Mouse (Mus musculus): ENCODE measurements at regions not wholly inside any gene's neighbourhood (a gene's known extent, or its start where the extent isn't known, plus 50 kb on each side); places are given as distances from the start of the nearest gene placed in this dataset.

DNA sequence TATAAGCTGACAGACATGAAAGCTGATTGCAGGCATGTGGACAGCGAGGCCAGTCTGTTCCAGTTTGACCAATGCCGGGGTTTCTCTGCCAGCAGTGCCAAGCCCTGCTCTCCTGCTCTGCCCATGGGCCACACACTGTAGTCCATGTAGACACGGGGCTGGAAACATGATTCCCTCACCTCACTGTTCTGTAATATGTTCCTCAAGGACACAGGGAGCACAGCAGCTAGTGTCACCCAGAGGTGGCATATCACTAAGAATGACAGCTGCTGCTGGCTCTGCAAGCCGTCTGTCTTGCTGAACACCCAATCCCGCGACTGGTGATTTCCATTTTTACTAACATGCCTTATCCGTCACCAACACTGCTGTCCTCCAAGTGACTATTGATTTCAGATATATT lies 339.9 kb downstream of the Lpin1 start:
- no peak for ATAC-seq (ENCODE audit: poor library complexity, severe bottlenecking)

DNA sequence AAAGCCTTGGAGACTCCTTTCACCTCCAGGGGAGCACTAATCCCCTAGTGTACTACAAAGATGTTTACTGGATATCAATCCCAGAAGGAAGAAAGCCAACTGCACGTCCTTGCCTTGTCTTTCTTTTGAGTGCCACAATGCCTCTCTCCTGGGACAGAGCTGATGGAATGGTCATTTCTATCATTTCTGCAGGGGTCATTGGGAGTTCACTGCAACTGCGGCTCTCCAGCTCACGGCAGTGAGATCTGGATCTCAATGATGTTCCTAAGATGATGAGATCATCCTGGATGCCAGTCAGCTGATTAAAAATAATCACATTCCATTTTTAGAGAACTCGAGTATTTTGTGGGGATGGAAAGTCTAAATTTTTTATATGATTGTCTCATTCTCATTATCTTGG lies 341.1 kb downstream of the Lpin1 start:
- no peak for ATAC-seq (ENCODE audit: poor library complexity, severe bottlenecking)

GRCm38 (mm10) chr12:16268621-16269165 lies 342.1 kb downstream of the Lpin1 start:
- no peak for ATAC-seq (ENCODE audit: poor library complexity, severe bottlenecking)

- no peak for ATAC-seq (ENCODE audit: poor library complexity, severe bottlenecking)
Measured at GRCm38 (mm10) chr12:16261465-16261864, 349.3 kb downstream of the Lpin1 start.

DNA sequence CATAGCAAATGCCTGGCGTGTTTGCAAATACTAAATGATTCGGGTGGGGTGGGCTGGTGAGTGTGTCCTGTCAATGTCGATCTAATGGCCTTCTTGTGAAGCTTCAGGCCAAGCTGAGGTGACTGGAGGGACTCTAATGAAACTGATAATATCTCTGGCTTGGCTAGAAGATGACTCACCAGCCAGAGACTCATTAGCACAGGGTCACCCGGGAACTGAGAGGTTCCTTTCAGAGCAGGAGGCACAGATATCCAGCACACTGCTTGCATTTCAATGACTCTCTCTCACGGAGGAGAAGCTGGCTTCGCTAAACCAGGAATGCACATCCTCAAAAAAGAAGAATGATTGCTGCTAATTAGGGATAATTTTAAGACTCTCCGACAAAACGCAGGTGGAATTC lies 349.8 kb downstream of the Lpin1 start:
- ATAC-seq (ENCODE audit: poor library complexity, severe bottlenecking) = no peak

GRCm38 (mm10) chr12:16260501-16260900 lies 350.3 kb downstream of the Lpin1 start:
- ATAC-seq (ENCODE audit: poor library complexity, severe bottlenecking) = no peak

- no peak for ATAC-seq (ENCODE audit: poor library complexity, severe bottlenecking)
Measured at GRCm38 (mm10) chr12:16250621-16251020, 360.1 kb downstream of the Lpin1 start.

DNA sequence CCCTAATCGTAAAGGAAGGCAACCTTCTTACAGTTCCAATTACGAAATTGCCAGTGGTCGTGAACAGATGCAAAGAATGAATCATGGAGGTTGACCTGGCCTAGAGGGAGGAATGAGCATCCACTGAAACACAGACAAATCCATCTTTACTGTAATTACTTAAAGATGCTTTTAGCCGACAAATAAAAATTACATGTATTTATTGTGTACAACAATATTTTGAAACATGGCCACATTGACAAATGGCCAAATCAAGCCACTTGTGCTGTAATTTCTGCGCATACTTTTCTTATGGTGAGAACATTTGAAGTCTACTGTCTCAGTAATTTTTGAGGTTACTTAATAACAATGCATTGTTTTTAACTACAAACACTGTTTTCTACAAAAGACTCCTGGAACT lies 360.7 kb downstream of the Lpin1 start:
- no peak for ATAC-seq (ENCODE audit: poor library complexity, severe bottlenecking)

- ATAC-seq (ENCODE audit: poor library complexity, severe bottlenecking) = no peak
Measured at GRCm38 (mm10) chr12:16239792-16240191, 371.0 kb downstream of the Lpin1 start.

- no peak for ATAC-seq (ENCODE audit: poor library complexity, severe bottlenecking)
Measured at GRCm38 (mm10) chr12:16237498-16237897, 373.3 kb downstream of the Lpin1 start.

GRCm38 (mm10) chr12:16233559-16233958 lies 377.2 kb downstream of the Lpin1 start:
- no peak for ATAC-seq (ENCODE audit: poor library complexity, severe bottlenecking)

GRCm38 (mm10) chr12:16232828-16233227 lies 377.9 kb downstream of the Lpin1 start:
- ATAC-seq (ENCODE audit: poor library complexity, severe bottlenecking) = no peak

DNA sequence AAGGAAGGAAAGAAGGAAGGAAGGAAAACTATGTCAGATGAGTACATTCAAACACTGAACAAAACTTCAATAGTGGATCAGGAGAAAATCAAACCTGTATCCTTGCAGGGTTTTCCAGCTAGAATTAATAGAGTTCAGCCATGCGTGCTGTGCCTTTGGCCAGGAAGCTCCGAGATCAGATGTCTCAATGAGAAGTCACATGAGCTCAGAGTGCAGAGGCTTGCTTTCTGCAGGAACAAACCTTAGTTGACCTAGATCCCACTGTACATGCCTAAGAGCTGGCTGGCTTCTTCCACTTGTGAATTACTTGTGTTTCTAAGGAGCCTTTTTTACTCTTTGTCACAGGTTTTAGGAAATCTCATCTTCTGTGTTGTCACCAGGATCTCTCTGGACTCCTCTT lies 378.7 kb downstream of the Lpin1 start:
- no peak for ATAC-seq (ENCODE audit: poor library complexity, severe bottlenecking)

DNA sequence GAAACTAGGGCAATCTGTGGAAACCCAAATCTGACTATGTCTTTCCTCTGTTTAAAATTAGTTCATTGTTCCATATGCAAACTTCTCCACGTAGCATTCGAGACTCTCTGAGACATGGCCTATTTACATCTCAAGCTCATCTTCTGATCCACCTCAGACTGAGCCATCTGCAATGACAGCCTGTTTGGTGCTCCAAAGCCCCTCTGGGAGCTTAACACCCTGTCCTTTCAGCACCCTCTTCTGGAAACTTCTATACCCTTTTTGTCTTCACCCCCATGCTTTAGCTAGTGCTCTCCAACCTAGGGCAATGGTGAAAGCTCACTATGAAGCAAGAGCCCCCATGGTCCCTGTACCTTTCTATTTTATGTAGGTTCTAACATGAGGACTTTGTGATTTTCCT lies 379.7 kb downstream of the Lpin1 start:
- ATAC-seq (ENCODE audit: poor library complexity, severe bottlenecking) = no peak

DNA sequence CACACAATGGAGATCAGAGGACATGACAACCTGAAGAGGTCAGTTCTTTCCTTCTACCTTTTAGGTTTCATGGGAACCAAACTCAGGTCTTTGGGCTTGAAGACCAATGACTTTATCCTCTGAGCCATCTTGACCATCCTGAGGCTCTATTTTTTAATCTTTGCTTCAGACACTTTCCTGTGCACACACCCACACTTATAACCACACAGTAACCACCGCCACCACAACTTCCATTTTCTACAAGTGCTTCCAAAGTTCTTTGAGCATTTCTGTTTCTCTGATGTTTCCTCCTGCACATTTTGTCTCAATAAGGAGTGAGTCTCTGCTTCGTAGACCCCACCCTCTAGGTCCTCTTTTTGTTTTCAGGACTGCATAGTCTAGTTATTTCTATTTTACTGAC lies 385.3 kb downstream of the Lpin1 start:
- peak; percentile 45 for ATAC-seq (ENCODE audit: poor library complexity, severe bottlenecking)

DNA sequence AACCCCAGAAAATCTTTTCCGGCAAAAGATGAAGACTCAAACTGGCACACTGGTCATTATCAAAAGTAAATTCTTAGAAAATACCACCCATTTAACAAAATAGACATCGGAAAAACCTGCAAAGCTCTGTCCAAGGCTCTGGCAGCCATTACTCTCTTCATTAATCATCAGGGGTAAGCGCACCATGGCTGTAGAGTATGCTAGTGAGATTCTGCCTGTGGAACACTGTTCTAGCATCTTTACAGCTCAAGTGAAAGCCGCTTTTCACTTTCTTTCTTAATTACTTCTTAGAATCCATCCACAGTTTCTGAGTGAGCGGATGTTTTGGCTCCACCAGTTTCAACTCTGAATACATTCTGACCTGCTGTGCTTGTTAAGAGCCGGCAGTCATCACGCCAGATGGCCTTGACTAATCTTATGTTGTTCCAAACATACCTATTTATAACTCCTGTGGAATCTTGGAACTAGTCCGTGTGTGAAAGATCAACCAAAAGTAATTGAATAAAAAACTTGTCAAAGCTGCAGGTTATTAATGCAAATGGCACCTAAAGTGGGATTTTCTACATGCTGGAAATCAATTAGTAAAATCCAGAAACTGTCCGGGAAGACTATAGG lies 387.8 kb downstream of the Lpin1 start:
- ATAC-seq (ENCODE audit: poor library complexity, severe bottlenecking) = no peak

DNA sequence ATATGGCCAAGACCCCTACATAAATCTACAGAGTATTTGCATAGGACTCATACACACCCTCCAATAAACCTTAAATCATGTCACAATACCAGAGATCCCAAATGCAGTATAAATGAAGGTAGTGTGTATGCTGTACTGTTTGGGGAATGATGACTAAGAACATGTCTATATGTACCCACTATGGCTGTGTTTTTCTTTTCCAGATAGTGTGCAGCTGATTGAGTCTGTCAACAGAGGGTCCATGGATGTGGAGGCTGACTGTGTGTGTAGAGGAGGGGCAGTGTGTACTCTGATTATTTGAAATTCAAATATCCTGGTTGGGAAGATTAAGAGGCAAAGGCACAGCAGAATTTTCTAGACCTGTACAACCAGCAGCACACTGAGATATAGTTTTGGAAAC lies 388.6 kb downstream of the Lpin1 start:
- ATAC-seq (ENCODE audit: poor library complexity, severe bottlenecking) = no peak

GRCm38 (mm10) chr12:16221142-16221541 lies 389.6 kb downstream of the Lpin1 start:
- ATAC-seq (ENCODE audit: poor library complexity, severe bottlenecking) = no peak

DNA sequence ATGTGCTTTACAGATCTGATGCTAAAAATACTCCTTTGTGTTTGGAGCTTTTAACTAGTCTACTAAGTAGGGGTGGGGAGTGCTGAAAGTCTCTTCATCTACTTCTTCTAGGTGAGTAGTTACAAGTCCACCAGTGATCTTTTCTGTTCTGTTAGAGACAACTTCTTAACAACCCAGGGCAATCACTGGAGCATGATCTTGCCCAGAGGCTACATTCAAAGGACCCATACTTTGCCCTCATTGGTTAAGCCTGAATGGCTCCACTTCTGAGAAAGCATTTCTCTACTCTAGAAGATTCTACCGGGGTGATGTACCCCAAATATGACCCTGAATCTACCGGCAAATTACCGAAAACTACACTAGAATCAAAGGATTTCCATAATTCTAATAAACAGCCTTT lies 390.2 kb downstream of the Lpin1 start:
- ATAC-seq (ENCODE audit: poor library complexity, severe bottlenecking) = no peak

DNA sequence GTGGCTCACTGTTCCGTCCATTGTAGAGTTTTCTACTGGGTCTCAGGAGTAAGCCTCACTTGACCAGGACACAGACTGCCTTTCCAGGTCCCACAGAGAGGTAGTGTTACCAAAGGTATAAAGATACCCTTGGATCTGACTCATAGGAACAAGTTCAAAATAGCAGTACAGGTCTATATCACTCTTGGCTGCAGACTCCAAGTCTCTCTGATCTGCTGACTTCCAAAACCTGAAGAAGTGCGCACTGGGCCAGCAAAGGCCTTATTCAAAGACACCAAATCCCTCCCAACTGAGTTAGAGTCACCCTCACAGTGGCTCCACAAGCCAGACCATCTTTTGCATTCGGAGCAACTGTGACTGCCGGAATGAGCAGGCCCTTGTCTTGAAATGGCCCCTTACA lies 391.9 kb downstream of the Lpin1 start:
- no peak for ATAC-seq (ENCODE audit: poor library complexity, severe bottlenecking)

GRCm38 (mm10) chr12:16210553-16210952 lies 393.8 kb upstream of the Trib2 start:
- ATAC-seq (ENCODE audit: poor library complexity, severe bottlenecking) = peak; percentile 85

DNA sequence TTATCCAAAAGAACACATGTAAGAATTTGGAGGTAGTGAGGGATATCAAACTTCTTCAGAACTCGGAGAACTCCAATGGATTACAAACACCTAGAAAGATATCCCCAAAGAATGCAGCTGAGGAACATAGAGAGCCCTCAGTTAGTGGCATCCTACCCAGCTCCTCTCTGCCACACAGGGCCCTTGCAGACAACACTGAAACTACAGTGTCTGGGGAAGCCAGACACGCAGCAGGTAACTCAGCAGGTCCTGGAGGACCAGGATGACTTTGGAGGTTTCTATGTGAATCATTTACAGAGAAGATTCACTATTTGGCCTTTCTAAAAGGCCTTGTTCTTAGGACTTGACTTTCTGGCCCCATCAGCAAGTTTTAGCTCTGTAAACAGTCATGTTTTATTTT lies 393.4 kb upstream of the Trib2 start:
- ATAC-seq (ENCODE audit: poor library complexity, severe bottlenecking) = no peak

DNA sequence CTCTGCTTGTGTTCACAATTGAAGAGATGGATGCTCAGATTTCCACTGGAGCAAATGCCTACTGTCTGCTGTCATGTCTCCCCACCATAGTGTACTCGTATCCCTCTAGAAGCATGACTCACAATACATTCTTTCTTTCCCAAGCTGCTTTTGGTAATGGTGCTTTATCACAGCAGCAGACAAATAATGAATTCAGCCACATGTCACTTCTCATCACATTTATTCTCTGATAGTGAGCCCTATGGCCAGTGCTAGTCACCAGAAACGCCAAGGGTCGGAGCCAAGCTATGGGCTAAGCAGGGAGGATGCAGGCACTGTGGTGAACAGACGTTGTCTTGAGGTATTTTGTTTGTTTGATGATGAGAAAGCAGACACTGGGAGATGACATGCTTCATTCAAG lies 388.2 kb upstream of the Trib2 start:
- ATAC-seq (ENCODE audit: poor library complexity, severe bottlenecking) = no peak
